Mouse (Mus musculus): ENCODE measurements at regions not wholly inside any gene's neighbourhood (a gene's known extent, or its start where the extent isn't known, plus 50 kb on each side); places are given as distances from the start of the nearest gene placed in this dataset.

- no peak for ATAC-seq (ENCODE audit: low FRiP score, low read depth)
- no peak overlapping the region for H3K4me2 ChIP-seq (replicated peaks)
- no peak overlapping the region for H3K9ac ChIP-seq
- H3K36me3 ChIP-seq: no peaks in the 10 kb centered on the region
- H3K27me3 ChIP-seq (replicated peaks): no peaks in the 10 kb centered on the region
- H3K4me3 ChIP-seq: no peak overlapping the region
- WGBS: 82% methylated on average over 1 of the region's 1 CpGs
- no peaks in the 10 kb centered on the region for H3K4me1 ChIP-seq
- no peaks in the 10 kb centered on the region for H3K9me3 ChIP-seq
- no peak overlapping the region for H3K27ac ChIP-seq
Observed at GRCm38 (mm10) chr14:99436051-99436450, 137.6 kb downstream of the Klf5 start.

GRCm38 (mm10) chr14:99449112-99449511, 150.6 kb downstream of the Klf5 start:
- ATAC-seq (ENCODE audit: low FRiP score, low read depth): no peak
- no peak overlapping the region for H3K4me2 ChIP-seq (replicated peaks)

GRCm38 (mm10) chr14:99449870-99450269, 151.4 kb downstream of the Klf5 start:
- no peak overlapping the region for H3K4me3 ChIP-seq
- no peaks in the 10 kb centered on the region for H3K9me3 ChIP-seq
- H3K9ac ChIP-seq: no peak overlapping the region
- no peak overlapping the region for H3K27ac ChIP-seq
- no peaks in the 10 kb centered on the region for H3K4me1 ChIP-seq
- WGBS: 92% methylated on average over 5 of the region's 5 CpGs
- no peaks in the 10 kb centered on the region for H3K27me3 ChIP-seq (replicated peaks)
- H3K36me3 ChIP-seq: no peaks in the 10 kb centered on the region
- ATAC-seq (ENCODE audit: low FRiP score, low read depth): no peak
- H3K4me2 ChIP-seq (replicated peaks): no peak overlapping the region

More at GRCm38 (mm10) chr14:99449112-99449511, 150.6 kb downstream of the Klf5 start:
- 65% methylated on average over 5 of the region's 5 CpGs for WGBS
- Histone ChIP-seq H3K27me3 (replicated peaks) (no peaks in the 10 kb centered on the region), H3K4me1 (no peaks in the 10 kb centered on the region), H3K9ac (no peak overlapping the region), H3K9me3 (no peaks in the 10 kb centered on the region), H3K27ac (no peak overlapping the region), H3K36me3 (no peaks in the 10 kb centered on the region), H3K4me3 (no peak overlapping the region)

GRCm38 (mm10) chr14:99451110-99451795, 152.8 kb downstream of the Klf5 start:
- no peaks in the 10 kb centered on the region for H3K27me3 ChIP-seq (replicated peaks)
- H3K4me2 ChIP-seq (replicated peaks): no peak overlapping the region
- H3K4me3 ChIP-seq: no peak overlapping the region
- no peak overlapping the region for H3K27ac ChIP-seq
- H3K4me1 ChIP-seq: no peaks in the 10 kb centered on the region
- WGBS: 91% methylated on average over 11 of the region's 11 CpGs
- no peak for ATAC-seq (ENCODE audit: low FRiP score, low read depth)
- no peaks in the 10 kb centered on the region for H3K9me3 ChIP-seq
- no peaks in the 10 kb centered on the region for H3K36me3 ChIP-seq
- no peak overlapping the region for H3K9ac ChIP-seq

GRCm38 (mm10) chr14:99453916-99454315, 155.4 kb downstream of the Klf5 start:
- WGBS: 89% methylated on average over 12 of the region's 12 CpGs
- Histone ChIP-seq H3K4me1 (no peaks in the 10 kb centered on the region), H3K27me3 (replicated peaks) (no peaks in the 10 kb centered on the region), H3K9ac (no peak overlapping the region), H3K27ac (no peak overlapping the region), H3K36me3 (no peaks in the 10 kb centered on the region), H3K9me3 (no peaks in the 10 kb centered on the region), H3K4me2 (replicated peaks) (no peak overlapping the region), H3K4me3 (no peak overlapping the region)
- ATAC-seq (ENCODE audit: low FRiP score, low read depth): no peak

GRCm38 (mm10) chr14:99456555-99456954, 158.1 kb downstream of the Klf5 start:
- WGBS: 83% methylated on average over 10 of the region's 10 CpGs
- ATAC-seq (ENCODE audit: low FRiP score, low read depth): no peak
- no peak overlapping the region for H3K4me2 ChIP-seq (replicated peaks)
- H3K27me3 ChIP-seq (replicated peaks): no peaks in the 10 kb centered on the region
- H3K4me1 ChIP-seq: no peaks in the 10 kb centered on the region
- no peaks in the 10 kb centered on the region for H3K9me3 ChIP-seq
- H3K4me3 ChIP-seq: no peak overlapping the region
- no peaks in the 10 kb centered on the region for H3K36me3 ChIP-seq
- no peak overlapping the region for H3K9ac ChIP-seq
- H3K27ac ChIP-seq: no peak overlapping the region

GRCm38 (mm10) chr14:99457573-99457972, 159.1 kb downstream of the Klf5 start:
- H3K36me3 ChIP-seq: no peaks in the 10 kb centered on the region
- ATAC-seq (ENCODE audit: low FRiP score, low read depth): no peak
- no peaks in the 10 kb centered on the region for H3K9me3 ChIP-seq
- H3K27me3 ChIP-seq (replicated peaks): no peaks in the 10 kb centered on the region
- H3K4me3 ChIP-seq: no peak overlapping the region
- no peaks in the 10 kb centered on the region for H3K4me1 ChIP-seq
- no peak overlapping the region for H3K4me2 ChIP-seq (replicated peaks)
- no peak overlapping the region for H3K27ac ChIP-seq
- H3K9ac ChIP-seq: no peak overlapping the region
- WGBS: 88% methylated on average over 6 of the region's 6 CpGs

- no peak overlapping the region for H3K9ac ChIP-seq
- ATAC-seq (ENCODE audit: low FRiP score, low read depth): no peak
- WGBS: 80% methylated on average over 2 of the region's 2 CpGs
- H3K4me3 ChIP-seq: no peak overlapping the region
- no peaks in the 10 kb centered on the region for H3K4me1 ChIP-seq
- no peak overlapping the region for H3K4me2 ChIP-seq (replicated peaks)
- no peaks in the 10 kb centered on the region for H3K27me3 ChIP-seq (replicated peaks)
- H3K9me3 ChIP-seq: no peaks in the 10 kb centered on the region
- H3K27ac ChIP-seq: no peak overlapping the region
- no peaks in the 10 kb centered on the region for H3K36me3 ChIP-seq
Observed at GRCm38 (mm10) chr14:99472111-99472510, 173.6 kb downstream of the Klf5 start.

- WGBS: 69% methylated on average over 8 of the region's 8 CpGs
- H3K4me1 ChIP-seq: no peaks in the 10 kb centered on the region
- no peak overlapping the region for H3K4me2 ChIP-seq (replicated peaks)
- H3K9me3 ChIP-seq: no peaks in the 10 kb centered on the region
- ATAC-seq (ENCODE audit: low FRiP score, low read depth): no peak
- H3K27me3 ChIP-seq (replicated peaks): no peaks in the 10 kb centered on the region
- H3K9ac ChIP-seq: no peak overlapping the region
- H3K27ac ChIP-seq: no peak overlapping the region
- no peak overlapping the region for H3K4me3 ChIP-seq
- no peaks in the 10 kb centered on the region for H3K36me3 ChIP-seq
Observed at GRCm38 (mm10) chr14:99475271-99475670, 176.8 kb downstream of the Klf5 start.

- WGBS: 55% methylated on average over 10 of the region's 10 CpGs
- Histone ChIP-seq H3K27ac (no peak overlapping the region), H3K4me1 (no peaks in the 10 kb centered on the region), H3K9me3 (no peaks in the 10 kb centered on the region), H3K9ac (no peak overlapping the region), H3K4me2 (replicated peaks) (no peak overlapping the region), H3K27me3 (replicated peaks) (no peaks in the 10 kb centered on the region), H3K4me3 (no peak overlapping the region), H3K36me3 (no peaks in the 10 kb centered on the region)
- ATAC-seq (ENCODE audit: low FRiP score, low read depth): no peak
Observed at GRCm38 (mm10) chr14:99480325-99481077, 182.0 kb downstream of the Klf5 start.

- H3K4me3 ChIP-seq: no peak overlapping the region
- no peak overlapping the region for H3K9ac ChIP-seq
- no peaks in the 10 kb centered on the region for H3K36me3 ChIP-seq
- no peak overlapping the region for H3K27ac ChIP-seq
- no peaks in the 10 kb centered on the region for H3K27me3 ChIP-seq (replicated peaks)
- no peaks in the 10 kb centered on the region for H3K9me3 ChIP-seq
- 63% methylated on average over 6 of the region's 6 CpGs for WGBS
- H3K4me1 ChIP-seq: no peaks in the 10 kb centered on the region
- H3K4me2 ChIP-seq (replicated peaks): no peak overlapping the region
- no peak for ATAC-seq (ENCODE audit: low FRiP score, low read depth)
Observed at GRCm38 (mm10) chr14:99487981-99488380, 189.5 kb downstream of the Klf5 start.

- no peaks in the 10 kb centered on the region for H3K27me3 ChIP-seq (replicated peaks)
- H3K4me2 ChIP-seq (replicated peaks): no peak overlapping the region
- H3K4me1 ChIP-seq: no peaks in the 10 kb centered on the region
- no peak for ATAC-seq (ENCODE audit: low FRiP score, low read depth)
- H3K9me3 ChIP-seq: no peaks in the 10 kb centered on the region
- no peak overlapping the region for H3K4me3 ChIP-seq
- 84% methylated on average over 4 of the region's 4 CpGs for WGBS
- no peak overlapping the region for H3K27ac ChIP-seq
- no peak overlapping the region for H3K9ac ChIP-seq
- H3K36me3 ChIP-seq: no peaks in the 10 kb centered on the region
Observed at GRCm38 (mm10) chr14:99493197-99493596, 194.7 kb downstream of the Klf5 start.

GRCm38 (mm10) chr14:99493659-99494058, 195.2 kb downstream of the Klf5 start:
- Histone ChIP-seq H3K4me2 (replicated peaks) (no peak overlapping the region), H3K4me3 (no peak overlapping the region), H3K9me3 (no peaks in the 10 kb centered on the region), H3K9ac (no peak overlapping the region), H3K36me3 (no peaks in the 10 kb centered on the region), H3K27ac (no peak overlapping the region), H3K27me3 (replicated peaks) (no peaks in the 10 kb centered on the region), H3K4me1 (no peaks in the 10 kb centered on the region)
- no peak for ATAC-seq (ENCODE audit: low FRiP score, low read depth)
- WGBS: 87% methylated on average over 6 of the region's 6 CpGs

Measured in neural tube, embryonic 12.5 days (tissue).